Mouse (Mus musculus): ENCODE results near the gene Gtf2ird2. TPM values are rescaled to one million over a fixed set of nuclear protein-coding genes. Genes with fewer than 3 reads are reported as not detected.
A peak's percentile ranks its signal among the peaks of the same experiment; 100 is the strongest.

Gene Gtf2ird2
- total RNA-seq (2021): 10 to 100 TPM in 1 of 2 experiments, 1 to 10 TPM in 1; 7.4 to 12.0 TPM
- long read RNA-seq, experiment 1, partial matches to known transcripts: 1 of 9 reads
- long read RNA-seq, experiment 1, other reads (novel, unspliced or antisense): 4 of 9 reads
- long read RNA-seq, experiment 2, partial matches to known transcripts: 0 of 5 reads
- long read RNA-seq, experiment 2, other reads (novel, unspliced or antisense): 1 of 5 reads

DNA sequence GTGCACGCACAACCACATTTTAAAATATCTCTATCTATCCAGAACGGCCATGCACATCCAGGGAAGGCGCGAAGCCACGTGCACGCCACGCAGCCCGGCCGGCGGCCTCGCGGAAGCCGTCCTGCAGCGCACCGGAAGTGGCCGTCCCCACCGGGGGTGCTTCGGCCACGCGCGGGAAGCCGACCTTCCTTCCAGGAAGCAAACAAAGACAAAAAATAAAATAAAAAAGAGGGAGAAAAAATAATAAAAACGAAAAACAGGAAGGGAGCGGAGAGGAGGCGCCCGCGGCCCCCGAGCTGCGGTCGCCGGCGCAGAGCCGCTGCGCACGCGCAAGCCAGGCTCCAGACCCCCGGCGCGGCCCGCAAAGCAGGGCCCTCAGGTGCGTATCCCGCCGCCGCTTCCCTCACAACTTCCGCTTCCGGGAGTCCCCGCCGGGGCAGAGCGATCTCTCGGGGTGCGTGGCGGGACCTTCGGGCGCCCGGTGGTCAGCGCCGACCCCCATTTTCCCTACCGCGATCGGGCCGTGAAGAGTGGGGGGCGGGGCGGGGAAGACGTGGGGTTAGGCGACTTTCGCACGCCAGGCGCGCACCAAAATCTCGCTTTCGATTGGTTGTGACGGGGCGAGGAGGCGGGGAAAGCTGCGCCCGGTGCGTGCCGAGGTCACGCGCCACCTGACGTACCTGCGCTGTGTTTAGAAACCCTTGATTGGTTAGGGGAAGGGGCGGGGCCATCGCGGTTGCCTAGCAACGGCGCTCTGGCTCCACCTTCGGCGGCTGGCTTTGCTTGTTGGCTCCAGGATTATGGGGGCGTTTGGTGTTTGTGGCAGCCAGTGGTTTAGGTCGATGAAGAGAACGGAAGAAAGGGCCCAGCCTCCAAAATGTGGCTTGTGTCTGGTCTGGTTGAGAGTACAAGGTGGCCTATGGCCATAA is at the start of gene Gtf2ird2:
TSS of gene Gtf2ird2 (plus strand) at position 140 of the 929 bp plus-strand sequence.
- DNase-seq: peak; percentile 99

DNA sequence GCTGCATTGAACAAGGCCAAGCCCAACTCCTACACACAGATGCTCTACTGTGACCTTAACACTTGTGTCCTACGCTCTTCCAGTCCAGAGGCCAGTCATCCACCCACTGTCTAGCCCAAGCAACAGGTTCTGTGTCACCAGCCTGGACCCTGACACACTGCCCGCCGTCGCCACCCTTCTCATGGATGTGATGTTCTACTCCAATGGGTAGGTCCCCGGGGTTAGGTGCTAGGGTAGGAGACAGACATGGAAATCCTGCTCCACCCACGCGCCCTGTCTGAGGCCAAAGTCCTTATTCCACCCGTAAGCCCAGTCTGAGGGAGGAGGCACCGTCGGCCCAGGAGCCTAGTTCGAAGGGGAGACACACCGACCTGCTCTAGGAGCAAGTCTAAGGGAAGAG is 47.8 kb upstream of the Gtf2ird2 start:
- no peak for DNase-seq

DNA sequence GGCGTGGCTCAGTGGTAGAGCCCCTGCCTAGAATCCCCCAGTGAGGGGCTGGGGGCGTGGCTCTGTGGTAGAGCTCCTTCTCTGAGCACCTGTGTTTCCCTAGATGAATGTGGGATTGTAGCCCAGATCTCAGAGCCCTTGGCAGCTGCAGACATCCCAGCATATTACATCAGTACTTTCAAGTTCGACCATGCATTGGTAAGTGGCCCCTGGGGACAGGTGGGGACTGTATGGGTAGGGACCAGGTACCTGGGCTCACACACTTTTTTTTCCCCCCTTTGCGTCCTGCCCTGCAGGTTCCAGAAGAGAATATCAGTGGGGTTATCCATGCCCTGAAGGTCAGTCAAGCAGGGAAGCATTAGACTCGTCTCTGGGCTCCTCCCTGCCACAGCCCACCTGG is 45.9 kb upstream of the Gtf2ird2 start:
- no peak for DNase-seq

DNA sequence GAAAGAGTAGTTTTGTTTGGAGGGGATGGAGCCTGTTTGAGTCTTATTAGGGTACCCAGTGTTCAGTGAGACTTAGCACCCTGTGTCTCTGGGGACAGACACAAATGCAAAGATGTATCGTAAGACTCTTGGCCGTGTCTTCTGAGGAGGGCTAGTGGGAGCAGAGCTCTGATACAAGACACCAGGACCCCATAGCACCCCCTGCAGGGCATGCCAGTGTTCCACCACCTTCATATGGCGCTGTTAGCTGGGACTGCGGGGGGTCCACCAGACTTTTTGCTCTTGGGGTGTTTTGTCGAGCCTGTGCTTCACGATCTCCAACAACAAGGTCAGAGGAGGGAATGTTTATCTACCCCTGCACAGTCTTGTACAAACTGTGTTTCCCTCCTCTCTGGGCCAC is 44.4 kb upstream of the Gtf2ird2 start:
- no peak for DNase-seq

DNA sequence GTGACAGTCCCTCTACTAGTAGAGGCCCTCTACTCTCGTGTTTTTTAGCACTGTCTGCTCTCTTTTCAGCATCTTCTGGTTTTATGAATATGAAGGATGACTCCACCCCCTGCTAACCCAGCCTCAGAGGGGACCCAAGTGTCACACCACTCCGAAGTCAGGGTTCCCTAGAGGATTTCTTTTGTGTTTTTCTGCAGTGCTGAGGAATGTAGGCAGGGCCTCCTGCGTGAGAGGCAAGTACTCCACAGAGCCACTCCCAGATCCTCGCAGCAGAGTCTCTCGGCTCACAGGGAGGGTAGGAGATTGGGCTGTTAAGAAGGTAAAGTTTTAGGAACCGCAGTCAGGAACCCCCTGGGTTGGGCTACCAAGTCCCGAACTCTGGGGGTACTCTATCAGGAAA is 42.6 kb upstream of the Gtf2ird2 start:
- DNase-seq: no peak

DNA sequence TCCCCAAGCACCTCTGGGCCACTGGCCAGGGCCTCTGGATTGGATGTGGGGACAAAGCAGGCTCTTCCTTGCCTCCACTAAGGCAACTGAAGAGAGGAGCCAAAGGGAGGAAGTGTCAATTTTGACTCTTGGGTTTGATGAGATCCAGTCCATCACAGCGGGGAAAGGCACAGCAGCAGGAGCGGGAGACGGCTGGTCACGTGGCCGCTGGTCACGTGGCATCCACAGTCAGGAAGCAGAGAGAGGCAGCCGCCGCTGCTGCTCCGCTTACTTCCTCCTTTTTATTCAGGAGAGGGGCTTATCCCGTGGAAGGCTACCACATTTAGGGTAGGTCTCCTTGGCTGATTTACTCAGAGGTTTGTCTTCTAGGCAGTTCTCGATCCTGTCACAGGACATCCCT is 41.4 kb upstream of the Gtf2ird2 start:
- no peak for DNase-seq

DNA sequence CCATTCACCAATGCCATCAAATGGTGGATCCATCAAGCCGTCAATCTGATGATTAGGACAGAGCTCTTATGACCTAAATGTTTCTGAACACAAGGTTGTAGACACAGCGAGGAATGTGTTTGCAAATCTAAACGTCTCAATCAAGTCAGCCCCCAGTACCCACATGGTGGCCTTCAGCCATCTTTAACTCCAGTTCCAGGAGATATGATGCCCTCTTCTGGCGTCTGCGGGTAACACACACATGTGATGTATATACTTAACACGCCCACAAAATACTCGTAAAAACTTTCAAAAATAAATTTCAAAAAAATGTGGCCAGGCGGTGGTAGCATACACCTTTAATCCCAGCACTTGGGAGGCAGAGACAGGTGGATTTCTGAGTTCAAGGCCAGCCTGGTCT is 38.8 kb upstream of the Gtf2ird2 start:
- DNase-seq: no peak

DNA sequence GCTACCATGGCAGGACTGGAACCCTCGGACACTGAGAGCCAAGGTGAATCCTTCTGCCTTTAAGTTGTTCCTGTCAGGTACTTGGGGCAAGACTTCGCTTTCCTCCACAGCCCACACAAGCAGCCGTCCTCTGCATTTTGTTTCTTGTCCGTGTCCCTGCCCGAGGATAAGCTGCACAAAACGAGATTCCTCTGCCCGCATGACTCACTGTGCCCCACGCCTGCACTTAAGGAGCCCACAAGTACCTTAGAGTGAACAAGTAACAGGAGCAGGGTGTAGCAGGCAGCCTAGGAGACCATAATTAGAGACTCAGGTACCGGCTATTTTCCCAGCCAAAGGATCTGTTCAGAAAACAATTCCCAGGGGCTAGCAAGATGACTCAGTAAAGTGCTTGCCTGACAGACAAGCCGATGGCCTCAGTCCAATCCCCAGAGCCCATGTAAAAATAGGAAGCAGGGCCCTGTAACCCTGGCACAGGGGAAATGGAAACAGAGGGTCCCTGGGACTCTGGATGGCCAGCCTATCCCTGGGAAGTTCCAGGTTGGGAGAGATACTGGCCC is 36.5 kb upstream of the Gtf2ird2 start:
- no peak for DNase-seq

DNA sequence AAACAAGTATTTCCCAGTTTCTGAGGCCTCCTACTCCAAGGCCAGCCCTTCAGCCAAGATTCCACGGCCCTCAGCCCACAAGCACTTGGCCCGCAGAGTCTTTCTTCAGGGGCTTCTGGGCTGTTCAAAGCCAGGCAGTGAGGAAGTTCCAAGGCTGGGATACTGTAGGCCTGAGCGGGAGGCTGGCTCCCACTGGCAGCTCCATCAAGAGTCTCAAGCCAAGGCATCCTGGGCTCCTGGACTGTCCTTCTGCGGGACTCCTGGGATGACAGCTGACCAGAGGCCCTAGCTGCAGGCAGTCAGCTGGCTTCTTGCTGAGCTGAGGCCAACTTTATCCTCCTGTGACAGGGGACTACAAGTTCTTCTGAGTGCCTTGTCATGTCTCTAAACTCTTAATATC is 35.7 kb upstream of the Gtf2ird2 start:
- DNase-seq: no peak

DNA sequence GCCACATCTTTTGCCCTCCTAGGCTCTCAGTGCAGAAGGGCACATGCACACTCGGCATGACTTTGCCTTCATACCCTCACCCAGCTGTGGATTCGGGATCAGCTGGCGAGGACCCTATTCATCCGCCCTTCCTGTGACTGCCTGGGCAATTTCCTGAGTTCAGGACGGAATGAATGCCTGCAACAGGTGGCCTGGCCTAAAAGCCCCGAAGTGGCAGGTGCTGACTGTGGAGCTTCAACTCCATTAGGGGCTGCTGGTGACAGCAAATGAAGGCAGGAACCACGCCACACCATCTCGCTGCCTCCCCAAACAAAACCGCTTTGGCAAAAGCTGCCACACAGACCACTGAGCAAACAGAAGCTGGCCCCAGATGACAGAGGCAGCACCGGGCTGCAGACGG is 31.9 kb upstream of the Gtf2ird2 start:
- DNase-seq: no peak

DNA sequence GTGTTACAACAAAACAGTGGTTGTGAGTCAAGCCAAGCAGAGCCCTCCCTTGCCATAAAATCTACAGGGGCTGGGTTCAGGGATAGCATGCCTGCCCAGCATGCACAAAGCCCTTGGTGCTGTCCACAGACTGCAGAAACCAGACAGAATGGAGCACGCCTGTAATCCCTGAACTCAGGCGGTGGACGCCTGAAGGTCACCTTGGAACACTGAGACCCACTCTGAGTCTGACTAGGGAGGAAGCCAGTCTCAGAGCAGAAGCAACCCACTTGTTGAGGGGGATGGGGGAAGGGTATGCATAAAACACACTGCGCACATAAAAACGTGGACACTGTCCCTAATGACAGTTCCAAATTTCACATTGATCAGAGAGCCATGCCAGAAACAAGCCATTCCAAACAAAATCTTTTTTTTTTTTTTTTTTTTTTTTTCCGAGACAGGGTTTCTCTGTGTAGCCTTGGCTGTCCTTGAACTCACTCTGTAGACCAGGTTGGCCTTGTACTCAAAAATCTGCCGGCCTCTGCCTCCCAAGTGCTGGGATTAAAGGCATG is 27.8 kb upstream of the Gtf2ird2 start:
- no peak for DNase-seq

DNA sequence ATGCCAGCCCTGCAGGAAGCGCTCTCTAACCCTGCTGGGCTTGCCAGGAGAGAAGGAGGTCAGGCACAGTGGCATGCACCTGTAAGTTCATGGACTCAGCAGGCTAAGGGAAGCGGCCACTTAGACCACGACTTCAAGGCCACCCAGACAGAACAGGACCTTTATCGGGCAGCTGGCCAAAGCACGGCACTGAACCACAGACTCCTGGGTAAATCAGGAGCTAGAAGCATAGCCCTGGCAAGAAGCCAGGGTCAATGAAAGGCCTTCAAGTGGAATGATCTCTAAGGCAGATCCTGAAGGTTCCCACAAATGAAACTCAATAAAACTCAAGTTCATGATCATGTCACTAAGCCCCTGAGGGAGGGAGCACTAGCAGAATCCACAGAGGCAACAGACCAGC is 19.1 kb upstream of the Gtf2ird2 start:
- peak; percentile 70 for DNase-seq

DNA sequence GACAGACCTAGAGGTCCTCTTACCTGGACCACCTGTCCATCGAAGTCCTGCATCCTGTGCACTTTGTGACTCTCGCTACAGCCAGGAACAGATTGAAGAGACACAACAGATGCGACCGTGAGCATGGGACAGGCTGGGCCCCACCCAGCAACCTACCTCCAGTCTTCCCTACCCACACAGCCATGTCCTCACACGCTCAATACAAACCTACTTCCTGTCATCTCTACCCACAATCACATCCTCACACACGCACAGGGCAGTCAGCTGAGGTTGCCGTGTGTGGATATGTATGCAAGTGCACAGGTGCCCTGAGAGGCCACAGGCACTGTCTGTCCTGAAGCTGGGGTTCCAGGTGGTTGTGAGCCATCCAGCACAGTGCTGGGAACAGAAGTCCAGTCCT is 17.2 kb upstream of the Gtf2ird2 start:
- no peak for DNase-seq

DNA sequence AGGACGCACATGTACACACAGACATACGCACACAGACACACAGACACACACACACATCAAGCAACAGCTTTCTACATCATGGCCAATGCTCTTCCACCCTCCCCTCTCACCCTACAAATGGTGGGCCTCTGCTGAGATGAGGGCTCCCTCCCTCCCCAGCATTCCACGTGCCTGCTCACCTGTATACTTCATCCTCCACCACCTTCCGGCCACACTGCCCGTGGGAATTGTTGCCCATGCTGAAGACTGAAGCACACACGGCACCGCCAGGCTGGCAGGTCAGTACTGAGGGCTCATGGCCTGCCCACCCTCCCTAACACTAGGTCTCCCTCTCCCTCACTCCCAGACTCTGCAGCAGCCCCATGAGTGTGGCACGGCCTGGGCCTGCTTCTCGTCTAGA is 15.8 kb upstream of the Gtf2ird2 start:
- no peak for DNase-seq

DNA sequence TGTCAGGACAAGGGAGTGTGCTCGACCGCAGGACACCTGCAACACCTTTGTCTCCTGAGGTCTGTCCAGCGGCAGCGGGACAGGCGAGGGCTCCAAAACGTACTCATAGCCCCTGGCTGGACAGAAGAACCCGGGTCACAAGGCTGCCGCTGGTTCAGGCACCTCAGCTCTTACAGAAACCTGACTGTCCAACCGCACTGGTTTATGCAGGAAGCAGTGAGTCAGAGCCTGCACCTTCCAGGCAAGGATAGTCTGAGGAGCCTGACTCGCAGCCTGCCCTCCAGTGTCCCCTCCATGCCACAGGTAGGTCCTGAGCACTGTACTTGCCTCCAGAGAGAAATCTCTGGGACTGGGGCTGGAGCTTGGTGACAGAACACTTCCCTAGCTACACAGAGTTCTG is 14.6 kb upstream of the Gtf2ird2 start:
- no peak for DNase-seq

DNA sequence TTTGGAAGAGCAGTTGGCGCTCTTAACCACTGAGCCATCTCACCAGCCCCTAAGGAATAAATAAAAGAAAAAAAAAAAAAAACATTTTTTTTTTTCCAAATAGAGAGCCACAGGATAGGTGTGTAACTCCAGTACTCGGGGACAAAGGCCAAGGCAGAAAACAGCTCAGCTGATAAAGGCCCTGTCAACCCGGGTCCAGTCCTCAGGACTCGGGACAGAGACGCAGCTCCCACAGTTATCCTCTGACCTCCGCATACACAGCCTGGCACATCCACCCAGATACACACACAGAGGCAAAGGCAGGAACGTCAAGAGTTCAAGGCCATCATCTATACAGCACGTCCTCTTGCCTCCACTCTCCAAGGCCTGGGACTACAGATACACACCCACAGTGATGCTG is 13.7 kb upstream of the Gtf2ird2 start:
- no peak for DNase-seq

DNA sequence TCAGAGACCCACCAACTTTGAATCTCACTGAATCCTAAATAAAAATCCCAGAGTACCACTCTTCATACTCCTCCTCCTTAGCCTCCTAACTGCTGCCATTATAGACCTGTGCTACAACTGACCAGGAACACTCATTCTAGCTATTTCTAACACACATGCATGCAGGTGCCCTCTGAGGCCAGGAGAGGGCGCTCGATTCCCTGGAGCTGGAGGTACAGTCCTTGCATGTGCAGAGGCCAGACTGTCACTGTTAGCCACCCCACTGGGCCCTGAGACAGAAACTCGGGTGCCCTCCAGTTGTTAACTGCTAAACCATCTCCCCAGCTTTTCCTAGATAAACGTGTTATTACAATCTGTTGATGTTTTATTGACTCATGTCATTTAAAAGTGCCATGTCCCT is 10.6 kb upstream of the Gtf2ird2 start:
- DNase-seq: peak; percentile 68

DNA sequence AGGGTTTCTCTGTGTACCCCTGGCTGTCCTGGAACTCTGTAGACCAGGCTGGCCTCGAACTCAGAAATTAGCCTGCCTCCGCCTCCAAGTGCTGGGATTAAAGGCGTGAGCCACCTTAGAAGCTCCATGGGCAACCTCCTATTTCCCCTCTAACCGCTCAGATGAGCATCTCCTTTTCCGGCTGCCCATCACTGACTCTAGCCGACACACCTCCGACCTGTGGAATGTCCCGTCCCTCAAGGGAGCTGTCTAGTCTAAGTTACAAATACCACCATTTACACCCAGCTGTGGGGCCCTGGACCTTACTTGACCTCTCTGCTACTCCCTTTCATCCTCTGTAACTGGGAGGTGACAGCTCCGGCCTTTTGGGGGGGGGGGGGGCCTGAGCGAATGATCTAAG is 8.1 kb upstream of the Gtf2ird2 start:
- DNase-seq: peak; percentile 26

DNA sequence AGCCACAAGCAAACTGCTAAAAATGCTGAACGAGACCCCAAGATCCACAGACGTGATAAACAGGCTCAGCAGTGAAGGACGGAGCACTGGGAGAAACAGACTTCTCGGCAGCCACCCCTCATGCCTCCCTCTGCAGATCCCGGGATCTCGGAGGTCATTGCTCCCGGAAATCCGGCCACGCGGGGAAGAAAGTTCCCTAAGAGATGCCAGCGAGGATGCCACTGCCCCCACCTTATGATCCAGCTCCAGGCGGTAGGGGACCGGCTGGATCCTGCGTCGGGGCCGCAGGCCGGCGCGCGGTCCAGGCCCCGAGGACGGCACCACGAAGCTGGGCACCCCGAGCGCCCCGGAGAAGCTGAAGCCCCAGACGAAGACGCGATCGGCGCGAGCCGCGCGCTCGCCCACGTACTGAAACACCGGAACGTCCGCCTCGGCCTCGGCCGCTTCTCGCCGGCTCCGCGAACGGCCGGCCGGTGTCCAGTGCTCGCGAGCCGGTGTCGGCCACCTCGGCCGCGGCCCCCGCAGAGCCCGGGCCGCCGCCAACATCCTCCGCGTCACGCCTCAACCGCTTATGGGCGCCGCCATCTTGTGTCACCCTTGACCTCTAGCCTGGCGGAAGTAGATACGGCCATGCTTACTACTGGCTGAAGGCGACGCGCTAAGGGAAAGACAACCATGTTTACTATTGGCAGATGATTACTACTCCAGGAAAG is 7.5 kb upstream of the Gtf2ird2 start, which contains the start of gene Rcc1l:
TSS of gene Rcc1l (minus strand) at position 606 of the 713 bp plus-strand sequence.
- DNase-seq: peak; percentile 89

DNA sequence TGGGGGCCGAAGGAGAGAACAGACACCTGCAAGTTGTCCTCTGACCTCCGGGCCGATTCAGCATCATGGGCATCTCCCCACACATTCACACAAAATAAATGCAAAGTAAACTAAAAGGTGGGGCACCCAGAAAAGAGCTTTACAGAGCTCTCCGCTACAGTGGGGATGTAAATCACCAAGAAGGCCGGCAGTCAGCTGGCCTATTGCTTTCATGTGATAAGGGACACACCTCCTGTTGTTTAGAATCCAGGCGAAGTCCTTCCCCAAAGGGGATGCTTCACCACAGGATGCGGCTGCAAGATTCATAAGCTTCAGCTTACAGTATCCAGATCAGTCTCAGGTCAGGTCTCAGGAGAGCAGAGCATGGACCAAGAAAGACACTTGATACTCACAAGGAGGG is 5.3 kb upstream of the Gtf2ird2 start:
- no peak for DNase-seq

DNA sequence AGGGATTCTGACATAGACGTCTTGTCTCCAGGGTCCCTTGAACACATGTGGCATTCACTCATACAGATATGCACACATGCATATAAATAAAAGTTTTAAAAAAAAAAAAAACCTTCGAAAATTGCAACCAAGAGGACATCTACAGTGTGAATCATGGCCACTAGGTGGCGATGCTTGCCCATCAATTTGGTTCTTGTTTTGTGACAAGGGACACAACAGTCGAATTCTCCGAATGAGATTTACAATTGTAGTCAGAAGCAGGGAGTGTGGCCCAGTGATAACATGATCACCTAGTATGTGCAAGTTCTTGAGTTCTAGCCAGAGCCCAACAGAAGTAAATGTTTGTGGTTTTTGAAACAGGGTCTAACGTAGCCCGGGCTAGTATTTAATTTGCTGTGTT is 3.9 kb upstream of the Gtf2ird2 start:
- peak; percentile 90 for DNase-seq

DNA sequence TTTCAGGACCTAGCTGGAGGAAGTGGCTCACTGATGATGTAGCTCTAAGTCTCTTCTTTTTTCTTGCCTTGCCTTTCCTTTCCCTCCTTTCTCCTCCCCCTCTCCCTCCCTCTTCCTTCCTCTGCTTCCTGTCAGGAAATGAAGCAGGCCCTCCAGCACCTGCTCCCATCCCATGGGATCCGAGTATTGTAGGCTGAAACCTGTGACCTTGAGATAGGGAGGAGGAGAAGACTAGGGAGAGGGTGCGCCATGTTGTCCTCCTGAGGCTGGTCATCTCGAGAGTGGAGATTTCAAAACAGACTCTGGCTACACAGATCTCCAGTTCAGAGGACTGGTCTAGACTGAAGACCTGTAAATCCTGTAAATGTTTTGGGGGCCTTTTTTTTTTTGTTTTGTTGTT is 1.6 kb upstream of the Gtf2ird2 start:
- peak; percentile 44 for DNase-seq
